Mouse (Mus musculus): ENCODE results near the gene Tmod2.
"Not testable (repeated sequence)": the region's sequence is repeated elsewhere in the genome, so short reads cannot be mapped to it uniquely, and the experiment has no call there.

Tmod2 gene

DNA sequence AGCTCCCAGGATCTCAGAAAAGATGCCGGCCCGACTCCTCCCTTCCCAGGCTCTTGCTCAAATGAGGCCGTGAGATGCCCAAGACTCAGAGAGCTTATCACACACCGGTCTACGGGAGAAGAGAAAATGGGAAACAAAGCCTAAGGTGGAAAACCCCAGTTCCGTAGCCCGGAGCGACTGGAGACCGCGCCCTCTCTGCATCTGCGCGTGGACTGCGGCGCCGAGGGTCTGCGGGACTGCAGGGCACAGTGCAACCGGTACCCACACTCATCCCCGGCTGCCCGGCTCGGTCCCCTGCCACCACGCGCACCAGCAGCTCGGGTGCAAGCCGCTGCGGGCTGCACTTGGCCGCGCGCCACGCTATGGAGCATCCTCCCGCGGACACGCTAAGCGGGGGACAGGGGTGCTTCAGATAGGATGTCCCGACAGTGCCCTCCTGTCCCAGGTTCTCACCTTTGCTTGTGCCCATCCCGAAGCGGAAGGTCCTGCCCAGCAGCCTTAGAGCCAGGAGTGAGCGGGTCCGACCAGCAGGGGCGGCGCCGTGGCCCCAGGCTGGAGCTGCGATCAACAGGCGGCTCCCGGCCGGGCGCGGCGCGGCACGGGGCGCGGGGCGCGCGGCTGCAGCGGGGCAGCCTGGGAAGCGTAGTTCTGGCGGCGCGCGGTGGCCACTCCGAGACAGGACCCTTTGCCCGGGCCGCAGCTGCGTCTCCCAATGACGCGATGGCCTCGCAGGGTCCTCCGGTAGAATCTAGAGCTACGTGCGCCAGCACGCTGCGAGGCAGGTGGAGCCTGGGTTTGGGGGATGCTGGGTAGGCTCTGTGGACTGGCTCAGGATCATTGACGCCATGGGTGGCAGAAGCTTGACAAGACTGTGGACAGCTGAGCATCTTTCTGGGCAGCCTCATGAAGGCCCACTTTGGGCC lies at the start of gene Tmod2:
TSS of gene Tmod2 (minus strand) at position 755 of the 923 bp plus-strand sequence.
- peak; percentile 81 to 87 for DNase-seq (ENCODE audit: low spot score in 2 of 2)

DNA sequence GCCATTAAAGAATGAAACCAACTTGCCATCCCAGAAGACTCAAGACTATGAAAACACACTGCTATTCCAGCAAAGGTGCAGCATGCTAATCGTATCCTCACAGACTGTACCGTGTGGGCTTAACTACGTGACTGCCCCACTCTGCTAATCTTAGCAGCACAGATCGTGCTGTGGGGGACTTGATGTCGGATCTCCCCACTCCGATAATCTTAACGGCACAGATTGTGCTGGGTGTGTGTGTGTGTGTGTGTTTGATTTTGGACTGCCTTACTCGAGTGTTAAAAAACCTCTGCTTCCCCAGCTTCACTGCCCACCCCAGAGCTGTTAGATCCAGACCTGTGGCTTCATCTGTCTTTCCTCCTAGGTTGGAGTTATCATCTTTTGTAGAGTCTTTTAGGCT lies 49.8 kb upstream of the Tmod2 start:
- DNase-seq (ENCODE audit: low spot score in 2 of 2) = peak; percentile 55 to 79

DNA sequence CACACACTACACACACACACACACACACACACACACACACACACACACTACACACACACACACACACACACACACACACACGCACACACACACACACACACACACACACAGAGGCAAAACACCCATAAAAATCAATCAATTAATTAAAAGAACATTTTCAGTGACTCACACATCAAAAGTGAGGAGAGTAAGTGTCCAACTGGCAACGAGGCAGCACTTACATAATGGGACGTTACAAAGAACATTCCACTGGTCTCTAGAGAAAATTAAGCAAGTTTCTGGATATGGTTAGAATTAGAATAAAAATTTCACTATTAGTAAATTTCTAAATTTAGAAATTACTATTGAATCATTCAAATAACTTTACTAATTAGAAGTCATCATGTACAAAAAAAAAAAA lies 45.3 kb upstream of the Tmod2 start:
- not testable (repeated sequence) for DNase-seq (ENCODE audit: low spot score in 2 of 2)

- DNase-seq (ENCODE audit: low spot score in 2 of 2) = no peak
These were observed 43.1 kb upstream of the Tmod2 start for GRCm38 (mm10) chr9:75653981-75654911.

DNA sequence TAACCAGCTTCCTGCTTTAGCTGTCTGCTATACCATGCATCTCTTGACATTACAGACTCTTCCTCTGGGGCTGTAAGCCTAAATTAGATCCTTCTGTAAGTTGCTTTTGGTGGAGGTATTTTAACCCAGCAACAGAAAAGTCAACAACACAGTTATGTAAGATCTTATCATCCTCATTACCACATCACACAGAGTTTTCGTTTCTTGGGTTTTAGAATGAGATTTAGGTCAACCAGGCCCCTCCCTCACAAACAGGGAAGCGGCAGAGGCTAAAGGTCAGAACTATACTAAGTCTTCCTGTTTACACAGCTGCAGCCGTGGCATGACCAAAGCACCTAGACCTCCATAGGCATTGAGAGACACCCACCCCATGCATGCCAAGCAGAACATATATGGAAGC lies 34.3 kb upstream of the Tmod2 start:
- DNase-seq (ENCODE audit: low spot score in 2 of 2) = no peak

DNA sequence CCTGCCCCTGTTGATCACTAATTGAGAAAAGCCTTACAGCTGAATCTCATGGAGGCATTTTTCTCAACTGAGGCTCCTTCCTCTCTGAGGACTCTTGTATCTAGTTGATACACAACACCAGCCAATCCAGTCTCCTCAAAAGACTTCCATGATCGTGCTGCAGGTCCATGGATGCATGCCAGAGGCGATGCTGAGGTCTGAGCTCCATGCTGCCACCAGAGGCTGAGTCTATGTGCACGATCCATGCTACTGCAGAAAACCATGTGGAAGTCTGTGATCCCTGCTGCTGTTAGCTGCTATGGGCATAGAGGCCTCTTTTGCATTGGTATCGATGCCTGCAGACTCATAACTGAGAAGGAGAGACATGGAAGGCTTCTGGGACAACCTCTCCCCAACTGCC lies 23.1 kb upstream of the Tmod2 start:
- no peak for DNase-seq (ENCODE audit: low spot score in 2 of 2)

GRCm38 (mm10) chr9:75633603-75634002 lies 22.5 kb upstream of the Tmod2 start:
- DNase-seq (ENCODE audit: low spot score in 2 of 2) = no peak

DNA sequence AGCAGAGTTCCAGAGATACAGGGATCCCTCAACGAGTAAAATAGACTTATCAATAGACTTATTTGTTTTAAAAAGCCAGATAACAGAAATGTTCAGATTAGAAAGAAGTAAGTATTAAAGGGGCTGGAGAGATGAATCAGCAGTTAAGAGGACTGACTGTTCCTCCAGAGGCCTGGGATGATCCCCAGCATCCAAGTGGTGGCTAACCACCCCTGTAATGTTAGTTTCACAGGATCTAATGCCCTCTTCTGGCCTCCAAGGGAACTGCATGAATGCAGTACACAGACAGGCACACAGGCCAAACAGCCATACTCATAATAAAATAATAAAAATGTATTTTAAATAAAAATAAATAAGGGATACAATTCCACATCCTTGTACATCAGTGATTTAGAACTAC lies 21.8 kb upstream of the Tmod2 start:
- no peak for DNase-seq (ENCODE audit: low spot score in 2 of 2)

GRCm38 (mm10) chr9:75632111-75632510 lies 21.0 kb upstream of the Tmod2 start:
- no peak for DNase-seq (ENCODE audit: low spot score in 2 of 2)

GRCm38 (mm10) chr9:75630823-75631454 lies 19.8 kb upstream of the Tmod2 start:
- DNase-seq (ENCODE audit: low spot score in 2 of 2) = no peak

DNA sequence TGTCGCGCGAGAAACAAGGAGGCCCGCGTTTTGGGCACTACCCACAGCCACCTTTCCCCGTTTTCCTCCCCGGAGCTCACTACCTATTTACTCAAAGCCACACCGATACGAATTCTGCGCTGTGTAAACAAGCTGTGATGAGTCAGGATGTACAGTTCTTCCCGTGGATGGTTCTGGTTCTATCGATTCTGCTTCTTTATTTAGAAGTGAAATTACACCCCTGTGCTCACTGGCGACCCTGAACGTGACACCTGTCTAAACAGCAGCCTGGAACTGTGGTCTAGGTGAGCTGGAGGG lies 15.1 kb upstream of the Tmod2 start:
- DNase-seq (ENCODE audit: low spot score in 2 of 2) = peak in 1 of 2 experiments; percentile 49

DNA sequence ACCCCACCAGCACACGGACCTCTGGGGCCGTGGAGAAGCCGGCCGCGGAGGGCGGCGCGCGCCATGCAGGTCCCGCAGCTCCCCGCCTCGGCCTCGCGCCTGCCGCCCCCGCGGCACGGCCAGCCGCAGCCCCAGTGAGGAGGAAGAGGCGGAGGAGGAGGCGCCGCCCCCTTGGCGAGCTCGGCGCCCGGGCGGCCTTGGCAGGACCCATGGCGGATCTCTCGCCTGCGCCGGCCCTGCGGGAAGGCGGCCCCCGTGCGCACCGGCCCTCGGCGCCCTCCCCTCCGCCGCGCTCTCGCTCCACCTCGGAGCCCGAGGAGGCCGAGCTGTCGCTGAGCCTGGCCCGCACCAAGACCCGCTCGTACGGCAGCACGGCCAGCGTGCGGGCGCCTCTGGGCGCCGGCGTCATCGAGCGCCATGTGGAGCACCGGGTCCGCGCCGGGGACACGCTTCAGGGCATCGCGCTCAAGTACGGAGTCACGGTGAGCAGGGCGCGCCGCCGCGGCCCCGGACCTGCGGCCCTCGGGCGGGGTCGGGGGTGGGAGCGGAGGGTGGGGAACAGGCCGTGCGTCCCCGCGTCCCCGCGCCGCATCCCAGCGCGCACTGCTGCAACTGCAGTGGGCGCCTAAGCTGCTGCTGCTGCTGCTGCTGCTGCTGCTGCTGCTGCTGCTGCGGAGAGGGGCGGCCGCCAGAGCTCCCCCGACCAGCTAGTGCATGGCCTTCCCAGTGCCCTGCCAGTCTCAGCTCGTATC lies 14.6 kb upstream of the Tmod2 start, which contains the start of gene Lysmd2:
TSS of gene Lysmd2 (plus strand) at position 186 of the 752 bp plus-strand sequence.
- peak; percentile 71 for DNase-seq (ENCODE audit: low spot score in 2 of 2)

GRCm38 (mm10) chr9:75624983-75625555 lies 13.9 kb upstream of the Tmod2 start:
- DNase-seq (ENCODE audit: low spot score in 2 of 2) = no peak

- DNase-seq (ENCODE audit: low spot score in 2 of 2) = no peak
These were observed 10.3 kb upstream of the Tmod2 start for GRCm38 (mm10) chr9:75621428-75621827.

DNA sequence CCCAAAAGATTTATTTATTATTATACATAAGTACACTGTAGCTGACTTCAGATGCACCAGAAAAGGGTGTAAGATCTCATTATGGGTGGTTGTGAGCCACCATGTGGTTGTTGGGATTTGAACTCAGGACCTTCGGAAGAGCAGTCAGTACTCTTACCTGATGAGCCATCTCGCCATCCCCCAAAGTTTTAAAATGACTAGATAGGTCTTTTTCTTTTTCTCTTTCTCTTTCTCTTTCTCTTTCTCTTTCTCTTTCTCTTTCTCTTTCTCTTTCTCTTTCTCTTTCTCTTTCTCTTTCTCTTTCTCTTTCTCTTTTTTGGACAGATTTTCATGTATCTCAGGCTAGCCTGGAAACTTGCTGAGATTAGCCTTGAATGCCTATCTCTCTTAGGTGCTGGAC lies 8.6 kb upstream of the Tmod2 start:
- not testable (repeated sequence) for DNase-seq (ENCODE audit: low spot score in 2 of 2)

GRCm38 (mm10) chr9:75618836-75619400 lies 7.8 kb upstream of the Tmod2 start:
- no peak for DNase-seq (ENCODE audit: low spot score in 2 of 2)

DNA sequence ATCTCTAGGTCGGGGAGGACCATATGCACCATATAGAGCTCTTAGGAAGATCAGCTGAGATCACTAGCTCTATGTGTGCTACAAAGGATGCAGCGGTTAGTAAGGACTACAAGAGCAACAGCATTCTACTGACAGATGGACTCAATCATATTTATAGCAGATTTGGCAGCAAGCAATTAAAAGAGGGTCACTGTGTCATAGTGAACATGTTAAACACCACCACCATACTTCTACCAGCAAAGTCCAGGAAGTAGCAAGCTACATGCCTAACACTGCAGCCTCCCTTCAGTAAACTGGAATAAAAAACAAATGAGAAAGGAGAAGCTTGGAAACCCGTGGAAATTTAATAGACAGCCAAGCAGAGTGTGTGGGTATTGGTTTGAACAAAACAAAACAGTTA lies 5.4 kb upstream of the Tmod2 start:
- DNase-seq (ENCODE audit: low spot score in 2 of 2) = no peak

DNA sequence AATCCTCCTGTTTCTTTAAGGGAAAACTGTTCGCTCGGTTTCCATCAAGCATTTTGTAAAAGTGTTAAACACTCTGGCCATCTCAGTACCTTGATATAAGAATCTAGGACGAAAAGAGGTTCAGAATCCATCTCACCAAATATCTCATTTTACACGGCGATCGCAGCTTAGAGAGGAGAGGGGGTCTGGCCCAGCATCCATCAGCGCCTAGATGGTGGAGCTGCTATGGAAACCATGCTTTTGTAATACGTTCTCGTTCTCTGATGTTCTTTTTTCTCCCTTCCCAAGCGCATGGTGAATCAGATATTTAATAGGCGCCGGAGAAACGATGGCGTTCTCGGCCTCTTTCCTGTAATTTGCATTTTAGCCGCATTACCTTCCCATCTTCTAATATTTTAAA lies 1.2 kb downstream of the Tmod2 start:
- no peak for DNase-seq (ENCODE audit: low spot score in 2 of 2)

- no peak for DNase-seq (ENCODE audit: low spot score in 2 of 2)
These were observed 1.6 kb downstream of the Tmod2 start for GRCm38 (mm10) chr9:75609505-75609904.

GRCm38 (mm10) chr9:75607496-75607895 lies 3.6 kb downstream of the Tmod2 start:
- DNase-seq (ENCODE audit: low spot score in 2 of 2) = no peak

DNA sequence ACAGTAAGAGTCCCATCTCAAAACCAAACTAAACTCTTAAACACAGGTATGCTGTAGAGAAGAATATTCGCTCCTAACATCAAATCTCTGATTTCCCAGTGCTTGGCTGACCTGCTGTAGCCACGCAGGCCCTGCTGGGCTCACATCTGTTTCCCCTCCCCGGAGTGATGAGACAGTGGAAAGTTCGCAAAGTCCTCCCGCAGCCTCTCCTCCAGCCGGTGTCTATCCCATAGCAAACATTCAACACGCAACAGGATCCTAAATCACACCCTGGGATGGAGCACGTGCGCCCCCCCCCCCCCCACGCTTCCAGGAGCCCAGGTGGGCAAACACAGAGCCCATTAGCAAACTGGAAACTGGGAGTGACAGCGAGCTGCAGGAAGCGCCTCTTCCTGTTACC lies 9.6 kb downstream of the Tmod2 start:
- no peak for DNase-seq (ENCODE audit: low spot score in 2 of 2)

Data from frontal cortex, postnatal 36 days (tissue).